Mouse (Mus musculus): Measurements from ENCODE around the gene Htr2a. TPM values are rescaled to one million over a fixed set of nuclear protein-coding genes. Genes with fewer than 3 reads are reported as not detected.
A peak's percentile ranks its signal among the peaks of the same experiment; 100 is the strongest.

The Htr2a gene
- polyA plus RNA-seq, 1 experiment from 2014 or later: 1.2 TPM

DNA sequence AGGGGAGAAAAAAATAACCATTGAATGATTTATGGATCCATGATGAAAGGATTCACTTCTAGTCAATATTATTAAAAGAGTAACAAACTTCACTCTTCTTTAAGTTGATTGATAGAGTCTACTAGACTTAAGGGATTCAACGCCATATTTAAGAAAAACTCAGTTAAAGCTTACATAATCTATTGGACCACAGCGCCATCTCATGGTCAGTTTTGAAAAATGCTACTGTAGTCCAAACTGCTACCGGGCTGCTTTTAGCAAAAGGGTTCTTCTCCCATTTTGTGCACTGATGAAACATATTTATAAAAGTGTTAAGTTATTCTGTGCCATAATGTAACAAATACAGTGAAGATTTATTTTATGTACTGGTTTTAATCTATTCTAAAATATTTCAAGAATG lies 68.4 kb downstream of the Htr2a start:
- WGBS: 33% methylated on average over 3 of the region's 3 CpGs
- H3K4me2 ChIP-seq (replicated peaks): no peak overlapping the region
- no peaks in the 10 kb centered on the region for H3K4me1 ChIP-seq
- no peak overlapping the region for H3K4me3 ChIP-seq
- ATAC-seq (ENCODE audit: low FRiP score): no peak
- no peaks in the 10 kb centered on the region for H3K27me3 ChIP-seq
- no peaks in the 10 kb centered on the region for H3K9me3 ChIP-seq (replicated peaks)
- no peaks in the 10 kb centered on the region for H3K36me3 ChIP-seq
- H3K27ac ChIP-seq: no peak overlapping the region
- H3K9ac ChIP-seq: no peak overlapping the region

DNA sequence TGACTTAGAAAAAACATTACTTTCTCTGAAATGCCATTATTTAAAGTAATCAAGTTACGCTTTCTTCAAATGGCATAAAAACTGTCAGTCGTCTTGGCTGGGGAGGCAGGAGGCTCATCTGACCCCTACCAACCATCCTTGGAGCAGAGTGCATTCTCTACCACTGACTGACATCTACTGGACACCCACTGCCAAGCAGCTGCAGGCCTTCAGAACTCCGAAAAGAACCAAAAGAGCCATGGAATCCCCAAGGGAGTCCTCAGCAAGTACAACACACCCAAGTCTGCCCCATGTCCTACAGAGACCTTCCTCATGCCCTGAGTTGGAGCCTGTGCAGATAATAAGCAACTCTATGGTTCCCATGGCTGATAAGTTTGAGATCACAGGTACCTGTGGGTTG lies 82.9 kb downstream of the Htr2a start:
- Histone ChIP-seq H3K36me3 (no peaks in the 10 kb centered on the region), H3K4me1 (no peaks in the 10 kb centered on the region), H3K4me3 (no peak overlapping the region), H3K9ac (no peak overlapping the region), H3K27ac (no peak overlapping the region), H3K27me3 (no peaks in the 10 kb centered on the region), H3K4me2 (replicated peaks) (no peak overlapping the region), H3K9me3 (replicated peaks) (no peaks in the 10 kb centered on the region)
- WGBS: 80% methylated on average over 3 of the region's 3 CpGs
- no peak for ATAC-seq (ENCODE audit: low FRiP score)

DNA sequence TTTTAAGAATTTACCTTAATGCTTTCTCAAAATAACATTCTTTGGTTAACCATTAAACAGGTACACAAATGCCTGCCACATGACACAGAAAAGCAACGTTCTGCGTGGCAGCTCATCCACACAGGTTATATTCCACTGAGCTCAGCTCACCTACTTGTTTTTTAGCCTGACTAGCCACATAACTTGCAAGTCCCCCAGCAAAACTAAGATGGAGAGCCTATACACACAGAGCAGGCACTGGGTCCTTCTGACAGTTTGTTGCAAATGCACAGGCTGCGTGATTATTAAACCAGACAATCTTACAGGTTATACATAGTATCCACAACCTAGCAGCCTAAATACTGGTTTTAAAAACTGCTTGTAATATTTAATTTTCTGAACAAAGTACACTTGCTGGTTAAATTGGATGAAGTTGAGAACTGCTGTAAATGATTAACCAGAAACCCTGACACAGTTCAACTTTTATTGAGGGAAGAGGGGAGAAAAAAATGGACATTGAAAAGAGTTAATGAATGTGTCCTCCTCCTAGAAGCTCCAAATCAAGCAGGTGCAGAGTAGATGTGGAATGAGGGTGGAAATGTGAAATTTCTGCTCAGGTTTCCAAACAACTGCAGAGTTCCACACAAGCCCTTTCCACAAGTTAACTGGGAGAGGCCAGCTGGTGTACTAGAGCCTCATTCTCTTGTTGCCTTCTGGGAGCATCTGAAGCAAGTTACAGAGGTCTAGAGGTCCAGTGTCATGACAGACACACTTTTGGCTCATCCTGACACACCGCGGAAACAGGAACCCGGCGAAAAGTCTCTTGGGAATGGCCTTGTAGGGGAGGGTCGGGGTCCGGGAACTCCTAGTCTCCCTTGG lies 90.8 kb downstream of the Htr2a start:
- Histone ChIP-seq H3K36me3 (peaks cover 6% of the 10 kb centered on the region; the same call in 1 of the 2 replicates), H3K9me3 (replicated peaks) (no peaks in the 10 kb centered on the region), H3K4me1 (peaks cover 8% of the 10 kb centered on the region), H3K9ac (no peak overlapping the region), H3K4me3 (peak overlapping the region; percentile 77), H3K4me2 (replicated peaks) (peak overlapping the region; percentile 60), H3K27ac (peak overlapping the region; percentile 72; the same call in 1 of the 2 replicates), H3K27me3 (no peaks in the 10 kb centered on the region)
- WGBS: 27% methylated on average over 9 of the region's 9 CpGs
- no peak for ATAC-seq (ENCODE audit: low FRiP score)

DNA sequence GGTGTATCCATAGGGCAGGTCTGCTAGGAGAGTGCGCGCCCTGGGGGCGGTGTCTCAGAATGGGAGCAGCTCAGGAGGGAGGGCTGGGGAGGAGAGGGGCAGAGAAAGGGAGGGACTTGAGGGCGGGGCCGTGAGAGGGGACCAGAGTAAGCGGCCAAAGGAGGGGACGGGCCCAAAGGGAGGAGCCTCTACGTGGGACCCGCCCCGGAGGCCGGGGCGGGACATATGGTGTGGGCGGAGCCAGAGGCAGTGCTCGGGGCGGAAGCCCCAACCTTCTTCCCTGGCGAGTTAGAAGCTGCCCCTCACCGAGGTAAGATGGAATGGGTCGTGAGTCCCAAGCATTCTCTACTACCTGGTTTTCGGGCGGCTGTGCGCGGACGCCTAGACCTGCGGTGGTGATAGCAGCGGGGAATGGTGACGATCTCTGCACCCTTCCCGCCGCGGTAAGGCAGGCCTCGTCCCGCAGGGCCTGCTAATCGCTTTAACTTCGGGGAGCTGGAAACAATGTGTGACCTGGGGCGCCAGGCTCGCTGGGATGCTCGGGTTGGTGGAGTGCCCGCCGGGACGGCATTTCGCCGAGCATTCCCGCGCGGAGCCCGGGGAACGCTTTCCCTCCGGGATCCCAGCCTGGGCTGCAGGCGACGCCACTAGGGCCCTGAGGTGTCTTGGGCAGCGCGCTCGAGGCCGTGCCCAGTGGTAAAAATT lies 91.6 kb downstream of the Htr2a start, which contains the start of gene Esd:
TSS of gene Esd (plus strand) at position 219 of the 705 bp plus-strand sequence.
- peaks cover 8% of the 10 kb centered on the region for H3K4me1 ChIP-seq
- peak within 1 kb of the TSS; percentile 82 for H3K9ac ChIP-seq
- under 1% methylated on average over 53 of the region's 53 CpGs for WGBS
- peak within 1 kb of the TSS; percentile 60 for H3K4me2 ChIP-seq (replicated peaks)
- H3K27ac ChIP-seq: peak within 1 kb of the TSS; percentile 72
- no peaks in the 10 kb centered on the region for H3K27me3 ChIP-seq
- H3K4me3 ChIP-seq: peak within 1 kb of the TSS; percentile 77
- no peaks in the 10 kb centered on the region for H3K9me3 ChIP-seq (replicated peaks)
- H3K36me3 ChIP-seq: peaks cover 14% of the 10 kb centered on the region
- ATAC-seq (ENCODE audit: low FRiP score): peak; percentile 99

DNA sequence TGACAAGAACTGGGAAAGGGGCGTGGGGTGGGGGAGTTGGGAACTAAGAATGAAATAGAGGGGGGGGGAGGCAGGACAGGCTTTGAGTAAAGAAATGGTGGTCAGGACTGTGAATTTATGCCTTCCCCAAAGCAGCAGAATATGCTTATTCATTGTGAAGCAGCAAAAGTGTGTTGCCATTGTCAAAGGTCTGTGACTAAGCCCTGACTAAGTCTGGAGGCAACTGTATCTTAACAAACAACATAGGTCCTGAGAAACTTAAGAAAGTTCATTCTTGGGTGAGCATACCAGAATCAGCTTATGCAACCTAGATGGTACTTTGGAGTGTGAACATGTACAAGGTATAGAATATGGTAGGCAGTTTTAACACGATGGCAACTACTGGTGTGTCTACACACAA lies 92.8 kb downstream of the Htr2a start:
- WGBS: 65% methylated on average over 2 of the region's 2 CpGs
- Histone ChIP-seq H3K4me1 (peaks cover 8% of the 10 kb centered on the region), H3K9ac (0 out of 2 replicates have a peak overlapping the region, but pooled peaks have one; percentile 27), H3K27me3 (no peaks in the 10 kb centered on the region), H3K4me3 (peak overlapping the region; percentile 77; the same call in 1 of the 2 replicates), H3K9me3 (replicated peaks) (no peaks in the 10 kb centered on the region), H3K36me3 (peaks cover 18% of the 10 kb centered on the region), H3K4me2 (replicated peaks) (peak overlapping the region; percentile 60), H3K27ac (no peak overlapping the region)
- ATAC-seq (ENCODE audit: low FRiP score): no peak

DNA sequence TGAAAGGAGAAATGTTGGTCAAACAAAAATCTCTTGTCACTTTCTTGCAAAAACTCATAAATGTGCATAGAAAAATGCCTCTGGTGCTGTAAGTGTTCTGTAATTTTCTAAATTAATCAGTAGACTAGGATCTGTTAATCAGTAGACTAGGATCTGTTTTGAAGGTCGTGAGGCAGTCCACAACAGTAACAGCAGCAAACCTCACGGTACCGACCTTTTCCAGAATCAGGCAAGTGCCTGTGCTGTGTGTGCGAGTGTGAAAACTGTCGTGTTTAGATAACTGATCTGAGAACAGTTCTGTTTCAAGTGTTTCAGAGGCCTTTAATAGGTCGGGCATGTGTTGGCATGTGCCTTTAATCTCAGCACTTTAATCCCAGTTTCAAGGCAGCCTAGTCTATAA lies 94.8 kb downstream of the Htr2a start:
- H3K9me3 ChIP-seq (replicated peaks): no peaks in the 10 kb centered on the region
- no peak overlapping the region for H3K4me3 ChIP-seq
- H3K27me3 ChIP-seq: no peaks in the 10 kb centered on the region
- no peak for ATAC-seq (ENCODE audit: low FRiP score)
- no peak overlapping the region for H3K27ac ChIP-seq
- WGBS: 90% methylated on average over 6 of the region's 6 CpGs
- no peak overlapping the region for H3K9ac ChIP-seq
- no peak overlapping the region for H3K4me2 ChIP-seq (replicated peaks)
- peaks cover 8% of the 10 kb centered on the region for H3K4me1 ChIP-seq
- peaks cover 36% of the 10 kb centered on the region for H3K36me3 ChIP-seq

DNA sequence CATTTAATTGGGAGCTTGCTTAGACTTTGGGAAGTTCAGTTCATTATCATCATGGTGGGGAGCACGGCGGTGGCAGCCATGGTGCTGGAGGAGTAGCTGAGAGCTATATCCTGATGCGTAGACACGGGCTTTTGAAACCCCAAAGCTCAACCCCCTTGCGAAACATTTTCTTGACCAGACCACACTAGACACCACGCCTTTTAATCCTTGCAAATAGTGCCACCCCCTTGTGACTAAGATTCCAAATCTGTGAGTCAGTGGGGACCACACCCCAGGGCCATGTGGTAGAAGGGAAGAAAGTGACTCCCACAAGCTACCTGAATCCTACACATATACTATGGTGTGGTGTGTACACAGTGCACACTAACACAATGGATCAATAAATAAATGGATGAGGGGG lies 96.2 kb downstream of the Htr2a start:
- H3K9me3 ChIP-seq (replicated peaks): no peaks in the 10 kb centered on the region
- 97% methylated on average over 6 of the region's 6 CpGs for WGBS
- peaks cover 50% of the 10 kb centered on the region for H3K36me3 ChIP-seq

More for the DNA sequence above, 96.2 kb downstream of the Htr2a start:
- Histone ChIP-seq H3K4me1 (peaks cover 8% of the 10 kb centered on the region), H3K27ac (no peak overlapping the region), H3K4me3 (no peak overlapping the region), H3K9ac (no peak overlapping the region), H3K4me2 (replicated peaks) (no peak overlapping the region), H3K27me3 (no peaks in the 10 kb centered on the region)
- no peak for ATAC-seq (ENCODE audit: low FRiP score)

Other genes starting within 250 kb of the Htr2a start
- 281 and 290 TPM in 2 replicates for gene Esd, start 91.5 kb downstream of the Htr2a start, polyA plus RNA-seq (2016; fragmentation: Nextera tagmentation; extraction: Ambion mirVana)